Comparison of ENCODE assay signal across 8 mouse cellular contexts in the genomic region with DNA sequence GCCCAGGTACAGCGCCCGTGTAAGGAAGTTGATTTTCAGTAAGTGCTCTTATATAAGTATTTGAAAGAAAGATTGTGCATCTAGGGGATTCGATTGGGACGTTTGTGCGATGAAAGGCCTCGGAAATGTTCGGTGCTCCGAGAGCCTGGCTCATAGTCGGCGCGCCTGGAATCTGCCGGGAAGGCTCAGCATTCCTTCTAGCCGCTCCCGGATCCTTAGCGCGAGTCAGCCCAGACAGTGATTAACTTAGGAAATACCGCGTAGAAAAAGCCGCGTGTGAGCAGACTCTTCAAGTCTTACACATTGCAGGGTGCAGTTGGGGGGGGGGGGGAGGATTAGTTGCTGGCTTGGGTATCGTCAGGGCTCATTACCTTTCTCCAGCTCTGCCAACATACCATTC. TPM values are rescaled to one million over a fixed set of nuclear protein-coding genes. Genes with fewer than 3 reads are reported as not detected.
DNase-seq lines count a peak whose midpoint lies in the region; ATAC-seq and TF ChIP-seq lines count a peak whose summit lies in the region.

No protein-coding gene starts in this region.

- no peak for TF ChIP-seq CTCF in lung, embryonic 14.5 days (IDR thresholded peaks at IDR 0.05; ENCODE audit: low read depth)
- TF ChIP-seq CTCF in hindbrain, postnatal 0 days (IDR thresholded peaks at IDR 0.05; ENCODE audit: low read depth) = no peak

- H3K4me1 ChIP-seq in lung, embryonic 14.5 days (ENCODE audit: insufficient read depth) = peaks cover 54% of the 10 kb centered on the region
- H3K4me1 ChIP-seq in embryonic facial prominence, embryonic 12.5 days = peaks cover 76% of the 10 kb centered on the region
- peaks cover 50% of the 10 kb centered on the region for H3K4me1 ChIP-seq in hindbrain, postnatal 0 days (ENCODE audit: insufficient read depth, low read length)
- peaks cover 79% of the 10 kb centered on the region for H3K4me1 ChIP-seq in lung, embryonic 15.5 days
- peaks cover 54% of the 10 kb centered on the region for H3K4me1 ChIP-seq in stomach, embryonic 15.5 days

- peak overlapping the region; percentile 98 for H3K9ac ChIP-seq in lung, embryonic 14.5 days
- H3K9ac ChIP-seq in embryonic facial prominence, embryonic 12.5 days = peak overlapping the region; percentile 95
- peak overlapping the region; percentile 96 for H3K9ac ChIP-seq in hindbrain, postnatal 0 days (replicated peaks; ENCODE audit: low read length)
- H3K9ac ChIP-seq in lung, embryonic 15.5 days = peak overlapping the region; percentile 96
- H3K9ac ChIP-seq in stomach, embryonic 15.5 days = peak overlapping the region; percentile 88

- no peaks in the 10 kb centered on the region for H3K9me3 ChIP-seq in lung, embryonic 14.5 days (ENCODE audit: low read depth, low read length)
- H3K9me3 ChIP-seq in embryonic facial prominence, embryonic 12.5 days = no peaks in the 10 kb centered on the region
- H3K9me3 ChIP-seq in hindbrain, postnatal 0 days (ENCODE audit: low read length) = no peaks in the 10 kb centered on the region
- no peaks in the 10 kb centered on the region for H3K9me3 ChIP-seq in lung, embryonic 15.5 days
- no peaks in the 10 kb centered on the region for H3K9me3 ChIP-seq in stomach, embryonic 15.5 days

- no peaks in the 10 kb centered on the region for H3K27me3 ChIP-seq in lung, embryonic 14.5 days (ENCODE audit: insufficient read depth, low read length)
- no peaks in the 10 kb centered on the region for H3K27me3 ChIP-seq in embryonic facial prominence, embryonic 12.5 days
- no peaks in the 10 kb centered on the region for H3K27me3 ChIP-seq in hindbrain, postnatal 0 days (ENCODE audit: insufficient read depth, low read length)
- H3K27me3 ChIP-seq in lung, embryonic 15.5 days = no peaks in the 10 kb centered on the region
- no peaks in the 10 kb centered on the region for H3K27me3 ChIP-seq in stomach, embryonic 15.5 days (replicated peaks)

- peak overlapping the region; percentile 94 for H3K4me3 ChIP-seq in lung, embryonic 14.5 days (ENCODE audit: low read depth, low read length)
- peak overlapping the region; percentile 87 for H3K4me3 ChIP-seq in embryonic facial prominence, embryonic 12.5 days
- peak overlapping the region; percentile 89 for H3K4me3 ChIP-seq in hindbrain, postnatal 0 days (ENCODE audit: low read length)
- H3K4me3 ChIP-seq in lung, embryonic 15.5 days = peak overlapping the region; percentile 86
- H3K4me3 ChIP-seq in stomach, embryonic 15.5 days (replicated peaks) = peak overlapping the region; percentile 76

- ATAC-seq in lung, embryonic 14.5 days (ENCODE audit: insufficient read depth) = no peak
- no peak for ATAC-seq in embryonic facial prominence, embryonic 12.5 days (ENCODE audit: insufficient number of reproducible peaks, insufficient read depth, low FRiP score, low TSS enrichment)
- no peak for ATAC-seq in hindbrain, postnatal 0 days
- ATAC-seq in lung, embryonic 15.5 days (ENCODE audit: borderline replicate concordance, extremely low read depth, low FRiP score, low TSS enrichment) = no peak
- ATAC-seq in stomach, embryonic 15.5 days (ENCODE audit: insufficient read depth, low FRiP score, low read depth) = no peak

- peak; percentile 79 for DNase-seq in lung, embryonic 14.5 days
- no peak for DNase-seq in lung, postnatal 25 days (ENCODE audit: low spot score)
- DNase-seq in hindbrain, postnatal 0 days (ENCODE audit: low spot score) = peak; percentile 63
- no peak for DNase-seq in urinary bladder, postnatal 4 days (ENCODE audit: low spot score in 2 of 2)
- no peak for DNase-seq in cerebellum, adult 9-10 months

- peak overlapping the region; percentile 100 for H3K27ac ChIP-seq in lung, embryonic 14.5 days (ENCODE audit: low read depth)
- peak overlapping the region; percentile 98 for H3K27ac ChIP-seq in embryonic facial prominence, embryonic 12.5 days
- peak overlapping the region; percentile 98 for H3K27ac ChIP-seq in hindbrain, postnatal 0 days
- H3K27ac ChIP-seq in lung, embryonic 15.5 days = peak overlapping the region; percentile 99
- peak overlapping the region; percentile 97 for H3K27ac ChIP-seq in stomach, embryonic 15.5 days

- peak overlapping the region; percentile 78 for H3K4me2 ChIP-seq in lung, embryonic 14.5 days
- peak overlapping the region; percentile 88 for H3K4me2 ChIP-seq in embryonic facial prominence, embryonic 12.5 days (replicated peaks)
- H3K4me2 ChIP-seq in hindbrain, postnatal 0 days (ENCODE audit: low read depth, low read length) = peak overlapping the region; percentile 93
- peak overlapping the region; percentile 82 for H3K4me2 ChIP-seq in lung, embryonic 15.5 days
- H3K4me2 ChIP-seq in stomach, embryonic 15.5 days = peak overlapping the region; percentile 94

- WGBS in lung, embryonic 14.5 days = 2% methylated on average over 21 of the region's 21 CpGs
- WGBS in embryonic facial prominence, embryonic 12.5 days = under 1% methylated on average over 21 of the region's 21 CpGs
- under 1% methylated on average over 21 of the region's 21 CpGs for WGBS in hindbrain, postnatal 0 days
- WGBS in lung, embryonic 15.5 days = under 1% methylated on average over 21 of the region's 21 CpGs
- WGBS in stomach, embryonic 15.5 days = 1% methylated on average over 21 of the region's 21 CpGs

- H3K36me3 ChIP-seq in lung, embryonic 14.5 days (ENCODE audit: insufficient read depth) = peaks cover 39% of the 10 kb centered on the region
- peaks cover 34% of the 10 kb centered on the region for H3K36me3 ChIP-seq in embryonic facial prominence, embryonic 12.5 days
- peaks cover 4% of the 10 kb centered on the region for H3K36me3 ChIP-seq in hindbrain, postnatal 0 days (ENCODE audit: insufficient read depth, low read length)
- H3K36me3 ChIP-seq in lung, embryonic 15.5 days = peaks cover 28% of the 10 kb centered on the region
- peaks cover 21% of the 10 kb centered on the region for H3K36me3 ChIP-seq in stomach, embryonic 15.5 days

RNA-seq across cellular contexts. Expression of gene Amotl2, which starts 2.2 kb away (rescaled TPM):
- polyA plus RNA-seq in lung, embryonic 14.5 days (2014; fragmentation: Nextera tagmentation; extraction: Ambion mirVana) = 40.3 and 49.4 TPM in 2 replicates
- polyA plus RNA-seq in embryonic facial prominence, embryonic 12.5 days (2016; fragmentation: Nextera tagmentation; extraction: Ambion mirVana) = 79.5 and 80.6 TPM in 2 replicates
- total RNA-seq in hindbrain, postnatal 0 days (2014; rRNA removed) = 116 and 162 TPM in 2 replicates
- polyA plus RNA-seq in hindbrain, postnatal 0 days (2015; fragmentation: Nextera tagmentation; extraction: Ambion mirVana) = 27.3 and 31.0 TPM in 2 replicates
- polyA plus RNA-seq in lung, embryonic 15.5 days (2015; fragmentation: Nextera tagmentation; extraction: Ambion mirVana) = 45.5 and 47.0 TPM in 2 replicates
- polyA plus RNA-seq in stomach, embryonic 15.5 days (2015; fragmentation: Nextera tagmentation; extraction: Ambion mirVana) = 35.3 and 37.7 TPM in 2 replicates

Comparison
In these comparisons a context has a peak if more than half of its experiments do, and no peak if none do; other contexts are left out.
1. DNase-seq: peak in lung, embryonic 14.5 days (single experiment) and hindbrain, postnatal 0 days (single experiment); none in lung, postnatal 25 days (single experiment), urinary bladder, postnatal 4 days (0 of 2) and cerebellum, adult 9-10 months (single experiment).
2. Peak in every context shown above with its lines, with median percentiles within 50 percentile points of each other: H3K27ac ChIP-seq, H3K4me2 ChIP-seq, H3K4me3 ChIP-seq and H3K9ac ChIP-seq.